Mouse (Mus musculus): ENCODE data around the gene Drg2.
"Not testable (repeated sequence)": the region's sequence is repeated elsewhere in the genome, so short reads cannot be mapped to it uniquely, and the experiment has no call there.

The Drg2 gene

GRCm38 (mm10) chr11:60454080-60454744 lies at the start of gene Drg2:
Drg2 (plus strand) TSS chr11:60454591.
- DNase-seq: peak; percentile 84

GRCm38 (mm10) chr11:60406606-60407005 lies 47.8 kb upstream of the Drg2 start:
- DNase-seq: no peak

- DNase-seq: no peak
Measured at GRCm38 (mm10) chr11:60412173-60412572, 42.2 kb upstream of the Drg2 start.

- DNase-seq: no peak
Measured at GRCm38 (mm10) chr11:60412921-60413320, 41.5 kb upstream of the Drg2 start.

GRCm38 (mm10) chr11:60416590-60416962 lies 37.8 kb upstream of the Drg2 start:
- DNase-seq: no peak

- DNase-seq: peak; percentile 99
Measured at GRCm38 (mm10) chr11:60416963-60417716, 37.3 kb upstream of the Drg2 start, which contains the start of gene Gid4. Gid4 (plus strand) TSS chr11:60417145.

GRCm38 (mm10) chr11:60417717-60418472 lies 36.5 kb upstream of the Drg2 start, which contains the start of gene Atpaf2:
Atpaf2 (minus strand) TSS chr11:60418457.
- DNase-seq: no peak

- peak; percentile 41 for DNase-seq
Measured at GRCm38 (mm10) chr11:60418473-60418803, 36.0 kb upstream of the Drg2 start.

GRCm38 (mm10) chr11:60422046-60422668 lies 32.2 kb upstream of the Drg2 start:
- no peak for DNase-seq

- no peak for DNase-seq
Measured at GRCm38 (mm10) chr11:60423006-60423405, 31.4 kb upstream of the Drg2 start.

GRCm38 (mm10) chr11:60426417-60426816 lies 28.0 kb upstream of the Drg2 start:
- DNase-seq: no peak

GRCm38 (mm10) chr11:60427628-60428027 lies 26.8 kb upstream of the Drg2 start:
- no peak for DNase-seq

GRCm38 (mm10) chr11:60433501-60433900 lies 20.9 kb upstream of the Drg2 start:
- DNase-seq: no peak

GRCm38 (mm10) chr11:60435133-60435532 lies 19.3 kb upstream of the Drg2 start:
- DNase-seq: no peak

GRCm38 (mm10) chr11:60436618-60437017 lies 17.8 kb upstream of the Drg2 start:
- no peak for DNase-seq

- not testable (repeated sequence) for DNase-seq
Measured at GRCm38 (mm10) chr11:60439621-60440020, 14.8 kb upstream of the Drg2 start.

GRCm38 (mm10) chr11:60440176-60440575 lies 14.2 kb upstream of the Drg2 start:
- DNase-seq: no peak

- DNase-seq: no peak
Measured at GRCm38 (mm10) chr11:60442896-60443295, 11.5 kb upstream of the Drg2 start.

- DNase-seq: no peak
Measured at GRCm38 (mm10) chr11:60444007-60444406, 10.4 kb upstream of the Drg2 start.

GRCm38 (mm10) chr11:60454745-60455087 lies 325 bp downstream of the Drg2 start:
- DNase-seq: no peak

GRCm38 (mm10) chr11:60457973-60458372 lies 3.6 kb downstream of the Drg2 start:
- no peak for DNase-seq

- DNase-seq: peak; percentile 82
Measured at GRCm38 (mm10) chr11:60465943-60466380, 11.6 kb downstream of the Drg2 start.

- no peak for DNase-seq
Measured at GRCm38 (mm10) chr11:60469039-60469438, 14.6 kb downstream of the Drg2 start, which contains the start of gene Myo15. Myo15 (plus strand) TSS chr11:60469339.
